Mouse (Mus musculus): ENCODE data around the gene Prelid3b. TPM values are rescaled to one million over a fixed set of nuclear protein-coding genes. Genes with fewer than 3 reads are reported as not detected.

The Prelid3b gene
- polyA plus RNA-seq, 1 experiment from 2014 or later = 122 TPM

- H3K4me2 ChIP-seq (ENCODE audit: low read depth, low read length) = no peak overlapping the region
- no peaks in the 10 kb centered on the region for H3K36me3 ChIP-seq (ENCODE audit: control insufficient read depth, insufficient read depth, low read length)
- H3K9me3 ChIP-seq (replicated peaks; ENCODE audit: control insufficient read depth, low read length) = no peaks in the 10 kb centered on the region
- no peak overlapping the region for H3K27ac ChIP-seq (ENCODE audit: low read length)
- no peak overlapping the region for H3K9ac ChIP-seq (ENCODE audit: low read length)
- no peak for ATAC-seq (ENCODE audit: insufficient read depth, low FRiP score)
- 0 out of 2 replicates have a peak, but pooled peaks cover 2% of the 10 kb centered on the region for H3K4me1 ChIP-seq (ENCODE audit: control insufficient read depth, insufficient read depth, low read length)
- 48% methylated on average over 7 of the region's 7 CpGs for WGBS
- no peaks in the 10 kb centered on the region for H3K27me3 ChIP-seq (ENCODE audit: control insufficient read depth, insufficient read depth, low read length)
- H3K4me3 ChIP-seq (replicated peaks; ENCODE audit: low read length) = no peak overlapping the region
Observed at GRCm38 (mm10) chr2:174446492-174446891, 26.4 kb downstream of the Prelid3b start.

GRCm38 (mm10) chr2:174445018-174445417 lies 27.9 kb downstream of the Prelid3b start:
- ATAC-seq (ENCODE audit: insufficient read depth, low FRiP score) = no peak
- Histone ChIP-seq H3K9me3 (replicated peaks; ENCODE audit: control insufficient read depth, low read length) (no peaks in the 10 kb centered on the region), H3K4me1 (ENCODE audit: control insufficient read depth, insufficient read depth, low read length) (0 out of 2 replicates have a peak, but pooled peaks cover 2% of the 10 kb centered on the region), H3K27me3 (ENCODE audit: control insufficient read depth, insufficient read depth, low read length) (no peaks in the 10 kb centered on the region), H3K36me3 (ENCODE audit: control insufficient read depth, insufficient read depth, low read length) (no peaks in the 10 kb centered on the region), H3K27ac (ENCODE audit: low read length) (no peak overlapping the region), H3K4me3 (replicated peaks; ENCODE audit: low read length) (no peak overlapping the region), H3K4me2 (ENCODE audit: low read depth, low read length) (no peak overlapping the region), H3K9ac (ENCODE audit: low read length) (no peak overlapping the region)
- 71% methylated on average over 6 of the region's 6 CpGs for WGBS

- H3K4me2 ChIP-seq (ENCODE audit: low read depth, low read length) = no peak overlapping the region
- H3K27me3 ChIP-seq (ENCODE audit: control insufficient read depth, insufficient read depth, low read length) = no peaks in the 10 kb centered on the region
- no peak overlapping the region for H3K4me3 ChIP-seq (replicated peaks; ENCODE audit: low read length)
- WGBS = 68% methylated on average over 7 of the region's 7 CpGs
- no peak overlapping the region for H3K27ac ChIP-seq (ENCODE audit: low read length)
- H3K36me3 ChIP-seq (ENCODE audit: control insufficient read depth, insufficient read depth, low read length) = no peaks in the 10 kb centered on the region
- 0 out of 2 replicates have a peak, but pooled peaks cover 2% of the 10 kb centered on the region for H3K4me1 ChIP-seq (ENCODE audit: control insufficient read depth, insufficient read depth, low read length)
- H3K9ac ChIP-seq (ENCODE audit: low read length) = no peak overlapping the region
- no peak for ATAC-seq (ENCODE audit: insufficient read depth, low FRiP score)
- no peaks in the 10 kb centered on the region for H3K9me3 ChIP-seq (replicated peaks; ENCODE audit: control insufficient read depth, low read length)
Observed at GRCm38 (mm10) chr2:174444359-174444758, 28.5 kb downstream of the Prelid3b start.

- no peaks in the 10 kb centered on the region for H3K27me3 ChIP-seq (ENCODE audit: control insufficient read depth, insufficient read depth, low read length)
- 58% methylated on average over 2 of the region's 2 CpGs for whole genome bisulfite sequencing
- no peaks in the 10 kb centered on the region for H3K9me3 ChIP-seq (replicated peaks; ENCODE audit: control insufficient read depth, low read length)
Observed at GRCm38 (mm10) chr2:174443046-174443445, 29.8 kb downstream of the Prelid3b start.

GRCm38 (mm10) chr2:174442460-174442859 lies 30.4 kb downstream of the Prelid3b start:
- no peak overlapping the region for H3K9ac ChIP-seq (ENCODE audit: low read length)
- H3K9me3 ChIP-seq (replicated peaks; ENCODE audit: control insufficient read depth, low read length) = no peaks in the 10 kb centered on the region
- H3K4me1 ChIP-seq (ENCODE audit: control insufficient read depth, insufficient read depth, low read length) = peaks cover 18% of the 10 kb centered on the region
- no peak overlapping the region for H3K4me3 ChIP-seq (replicated peaks; ENCODE audit: low read length)
- peak overlapping the region; percentile 25; the same call in 1 of the 2 replicates for H3K27ac ChIP-seq (ENCODE audit: low read length)
- WGBS = 58% methylated on average over 9 of the region's 9 CpGs
- H3K27me3 ChIP-seq (ENCODE audit: control insufficient read depth, insufficient read depth, low read length) = no peaks in the 10 kb centered on the region
- ATAC-seq (ENCODE audit: insufficient read depth, low FRiP score) = peak; percentile 16; the same call in 1 of the 2 replicates
- no peaks in the 10 kb centered on the region for H3K36me3 ChIP-seq (ENCODE audit: control insufficient read depth, insufficient read depth, low read length)
- H3K4me2 ChIP-seq (ENCODE audit: low read depth, low read length) = no peak overlapping the region

More at GRCm38 (mm10) chr2:174443046-174443445, 29.8 kb downstream of the Prelid3b start:
- Histone ChIP-seq H3K4me2 (ENCODE audit: low read depth, low read length) (no peak overlapping the region), H3K27ac (ENCODE audit: low read length) (no peak overlapping the region), H3K36me3 (ENCODE audit: control insufficient read depth, insufficient read depth, low read length) (no peaks in the 10 kb centered on the region), H3K4me1 (ENCODE audit: control insufficient read depth, insufficient read depth, low read length) (peaks cover 12% of the 10 kb centered on the region), H3K4me3 (replicated peaks; ENCODE audit: low read length) (no peak overlapping the region), H3K9ac (ENCODE audit: low read length) (no peak overlapping the region)
- ATAC-seq (ENCODE audit: insufficient read depth, low FRiP score) = no peak

- ATAC-seq (ENCODE audit: insufficient read depth, low FRiP score) = no peak
- H3K9ac ChIP-seq (ENCODE audit: low read length) = no peak overlapping the region
- 59% methylated on average over 4 of the region's 4 CpGs for WGBS
- H3K27me3 ChIP-seq (ENCODE audit: control insufficient read depth, insufficient read depth, low read length) = no peaks in the 10 kb centered on the region
- no peaks in the 10 kb centered on the region for H3K9me3 ChIP-seq (replicated peaks; ENCODE audit: control insufficient read depth, low read length)
- no peak overlapping the region for H3K4me3 ChIP-seq (replicated peaks; ENCODE audit: low read length)
- H3K4me1 ChIP-seq (ENCODE audit: control insufficient read depth, insufficient read depth, low read length) = peaks cover 19% of the 10 kb centered on the region
- H3K36me3 ChIP-seq (ENCODE audit: control insufficient read depth, insufficient read depth, low read length) = no peaks in the 10 kb centered on the region
- no peak overlapping the region for H3K27ac ChIP-seq (ENCODE audit: low read length)
- H3K4me2 ChIP-seq (ENCODE audit: low read depth, low read length) = no peak overlapping the region
Observed at GRCm38 (mm10) chr2:174441898-174442297, 31.0 kb downstream of the Prelid3b start.

- WGBS = 83% methylated on average over 9 of the region's 9 CpGs
Observed at GRCm38 (mm10) chr2:174439961-174440360, 32.9 kb downstream of the Prelid3b start.

GRCm38 (mm10) chr2:174439450-174439838 lies 33.4 kb downstream of the Prelid3b start:
- no peak for ATAC-seq (ENCODE audit: insufficient read depth, low FRiP score)
- H3K9me3 ChIP-seq (replicated peaks; ENCODE audit: control insufficient read depth, low read length) = no peaks in the 10 kb centered on the region
- peak overlapping the region; percentile 83; the same call in 1 of the 2 replicates for H3K9ac ChIP-seq (ENCODE audit: low read length)
- H3K27ac ChIP-seq (ENCODE audit: low read length) = no peak overlapping the region; the same call in 1 of the 2 replicates
- peak overlapping the region; percentile 81 for H3K4me2 ChIP-seq (ENCODE audit: low read depth, low read length)
- peaks cover 3% of the 10 kb centered on the region; the same call in 1 of the 2 replicates for H3K36me3 ChIP-seq (ENCODE audit: control insufficient read depth, insufficient read depth, low read length)
- peak overlapping the region; percentile 72; the same call in 1 of the 2 replicates for H3K4me3 ChIP-seq (replicated peaks; ENCODE audit: low read length)
- no peaks in the 10 kb centered on the region for H3K27me3 ChIP-seq (ENCODE audit: control insufficient read depth, insufficient read depth, low read length)
- peaks cover 19% of the 10 kb centered on the region for H3K4me1 ChIP-seq (ENCODE audit: control insufficient read depth, insufficient read depth, low read length)
- 56% methylated on average over 5 of the region's 5 CpGs for WGBS

More at GRCm38 (mm10) chr2:174439961-174440360, 32.9 kb downstream of the Prelid3b start:
- Histone ChIP-seq H3K27me3 (ENCODE audit: control insufficient read depth, insufficient read depth, low read length) (no peaks in the 10 kb centered on the region), H3K4me1 (ENCODE audit: control insufficient read depth, insufficient read depth, low read length) (peaks cover 19% of the 10 kb centered on the region), H3K36me3 (ENCODE audit: control insufficient read depth, insufficient read depth, low read length) (peaks cover 2% of the 10 kb centered on the region; the same call in 1 of the 2 replicates), H3K27ac (ENCODE audit: low read length) (no peak overlapping the region; the same call in 1 of the 2 replicates), H3K4me3 (replicated peaks; ENCODE audit: low read length) (no peak overlapping the region), H3K9ac (ENCODE audit: low read length) (no peak overlapping the region), H3K9me3 (replicated peaks; ENCODE audit: control insufficient read depth, low read length) (no peaks in the 10 kb centered on the region), H3K4me2 (ENCODE audit: low read depth, low read length) (no peak overlapping the region)
- ATAC-seq (ENCODE audit: insufficient read depth, low FRiP score) = no peak

- WGBS = under 1% methylated on average over 38 of the region's 38 CpGs
- no peaks in the 10 kb centered on the region for H3K27me3 ChIP-seq (ENCODE audit: control insufficient read depth, insufficient read depth, low read length)
- peak within 1 kb of the TSS; percentile 81 for H3K4me2 ChIP-seq (ENCODE audit: low read depth, low read length)
- H3K9ac ChIP-seq (ENCODE audit: low read length) = peak within 1 kb of the TSS; percentile 83
- ATAC-seq (ENCODE audit: insufficient read depth, low FRiP score) = peak; percentile 74
- H3K4me3 ChIP-seq (replicated peaks; ENCODE audit: low read length) = peak within 1 kb of the TSS; percentile 72
- H3K4me1 ChIP-seq (ENCODE audit: control insufficient read depth, insufficient read depth, low read length) = peaks cover 19% of the 10 kb centered on the region
- peaks cover 3% of the 10 kb centered on the region; the same call in 1 of the 2 replicates for H3K36me3 ChIP-seq (ENCODE audit: control insufficient read depth, insufficient read depth, low read length)
- H3K27ac ChIP-seq (ENCODE audit: low read length) = peak within 1 kb of the TSS; percentile 49
- H3K9me3 ChIP-seq (replicated peaks; ENCODE audit: control insufficient read depth, low read length) = no peaks in the 10 kb centered on the region
Observed at GRCm38 (mm10) chr2:174438737-174439449, 34.0 kb downstream of the Prelid3b start, which contains the start of gene Ctsz. Gene Ctsz (minus strand): TSS chr2:174439039.
